Mouse (Mus musculus): ENCODE results near the gene Gigyf2. TPM values are rescaled to one million over a fixed set of nuclear protein-coding genes. Genes with fewer than 3 reads are reported as not detected.

The Gigyf2 gene
- polyA plus RNA-seq, 1 experiment from 2014 or later: 64.6 TPM

GRCm38 (mm10) chr1:87294951-87295350 lies 31.8 kb upstream of the Gigyf2 start:
- no peaks in the 10 kb centered on the region for H3K27me3 ChIP-seq (replicated peaks; ENCODE audit: control insufficient read depth, insufficient read depth, low read length)
- no peak overlapping the region for H3K9ac ChIP-seq (ENCODE audit: low read depth, low read length)
- no peak overlapping the region for H3K4me2 ChIP-seq (ENCODE audit: low read length)
- no peaks in the 10 kb centered on the region for H3K9me3 ChIP-seq (ENCODE audit: control insufficient read depth, low read length)
- 67% methylated on average over 4 of the region's 4 CpGs for WGBS
- no peaks in the 10 kb centered on the region for H3K4me1 ChIP-seq (ENCODE audit: control insufficient read depth, insufficient read depth, low read depth, low read length)
- ATAC-seq: no peak
- no peak overlapping the region for H3K27ac ChIP-seq (ENCODE audit: low read depth, low read length)
- H3K4me3 ChIP-seq (ENCODE audit: low read length): no peak overlapping the region
- H3K36me3 ChIP-seq (ENCODE audit: control insufficient read depth, insufficient read depth, low read length): no peaks in the 10 kb centered on the region

- Histone ChIP-seq H3K4me2 (ENCODE audit: low read length) (no peak overlapping the region), H3K27ac (ENCODE audit: low read depth, low read length) (no peak overlapping the region), H3K9ac (ENCODE audit: low read depth, low read length) (no peak overlapping the region), H3K27me3 (replicated peaks; ENCODE audit: control insufficient read depth, insufficient read depth, low read length) (no peaks in the 10 kb centered on the region), H3K4me1 (ENCODE audit: control insufficient read depth, insufficient read depth, low read depth, low read length) (no peaks in the 10 kb centered on the region), H3K9me3 (ENCODE audit: control insufficient read depth, low read length) (no peaks in the 10 kb centered on the region), H3K36me3 (ENCODE audit: control insufficient read depth, insufficient read depth, low read length) (no peaks in the 10 kb centered on the region), H3K4me3 (ENCODE audit: low read length) (no peak overlapping the region)
- WGBS: 90% methylated on average over 10 of the region's 10 CpGs
- ATAC-seq: no peak
These were observed 29.4 kb upstream of the Gigyf2 start for GRCm38 (mm10) chr1:87297346-87297925.

- Histone ChIP-seq H3K4me1 (ENCODE audit: control insufficient read depth, insufficient read depth, low read depth, low read length) (no peaks in the 10 kb centered on the region), H3K27ac (ENCODE audit: low read depth, low read length) (no peak overlapping the region), H3K4me2 (ENCODE audit: low read length) (no peak overlapping the region), H3K36me3 (ENCODE audit: control insufficient read depth, insufficient read depth, low read length) (no peaks in the 10 kb centered on the region), H3K9me3 (ENCODE audit: control insufficient read depth, low read length) (0 out of 2 replicates have a peak, but pooled peaks cover 2% of the 10 kb centered on the region), H3K9ac (ENCODE audit: low read depth, low read length) (no peak overlapping the region), H3K4me3 (ENCODE audit: low read length) (no peak overlapping the region), H3K27me3 (replicated peaks; ENCODE audit: control insufficient read depth, insufficient read depth, low read length) (no peaks in the 10 kb centered on the region)
- ATAC-seq: no peak
- 64% methylated on average over 14 of the region's 14 CpGs for WGBS
These were observed 26.2 kb upstream of the Gigyf2 start for GRCm38 (mm10) chr1:87300360-87301286.

GRCm38 (mm10) chr1:87301971-87302370 lies 24.8 kb upstream of the Gigyf2 start:
- Histone ChIP-seq H3K36me3 (ENCODE audit: control insufficient read depth, insufficient read depth, low read length) (no peaks in the 10 kb centered on the region), H3K4me2 (ENCODE audit: low read length) (no peak overlapping the region), H3K27me3 (replicated peaks; ENCODE audit: control insufficient read depth, insufficient read depth, low read length) (no peaks in the 10 kb centered on the region), H3K4me3 (ENCODE audit: low read length) (no peak overlapping the region), H3K27ac (ENCODE audit: low read depth, low read length) (no peak overlapping the region), H3K4me1 (ENCODE audit: control insufficient read depth, insufficient read depth, low read depth, low read length) (no peaks in the 10 kb centered on the region), H3K9me3 (ENCODE audit: control insufficient read depth, low read length) (0 out of 2 replicates have a peak, but pooled peaks cover 2% of the 10 kb centered on the region), H3K9ac (ENCODE audit: low read depth, low read length) (no peak overlapping the region)
- 84% methylated on average over 2 of the region's 2 CpGs for WGBS
- no peak for ATAC-seq

- no peaks in the 10 kb centered on the region for H3K4me1 ChIP-seq (ENCODE audit: control insufficient read depth, insufficient read depth, low read depth, low read length)
- no peaks in the 10 kb centered on the region for H3K27me3 ChIP-seq (replicated peaks; ENCODE audit: control insufficient read depth, insufficient read depth, low read length)
- H3K4me3 ChIP-seq (ENCODE audit: low read length): no peak overlapping the region
- no peak overlapping the region for H3K4me2 ChIP-seq (ENCODE audit: low read length)
- H3K9me3 ChIP-seq (ENCODE audit: control insufficient read depth, low read length): no peaks in the 10 kb centered on the region
- ATAC-seq: no peak
- WGBS: 92% methylated on average over 3 of the region's 3 CpGs
- H3K9ac ChIP-seq (ENCODE audit: low read depth, low read length): no peak overlapping the region
- no peaks in the 10 kb centered on the region for H3K36me3 ChIP-seq (ENCODE audit: control insufficient read depth, insufficient read depth, low read length)
- H3K27ac ChIP-seq (ENCODE audit: low read depth, low read length): no peak overlapping the region
These were observed 17.8 kb upstream of the Gigyf2 start for GRCm38 (mm10) chr1:87308952-87309351.

- Histone ChIP-seq H3K9ac (ENCODE audit: low read depth, low read length) (no peak overlapping the region), H3K9me3 (ENCODE audit: control insufficient read depth, low read length) (no peaks in the 10 kb centered on the region), H3K4me3 (ENCODE audit: low read length) (no peak overlapping the region), H3K4me1 (ENCODE audit: control insufficient read depth, insufficient read depth, low read depth, low read length) (no peaks in the 10 kb centered on the region), H3K4me2 (ENCODE audit: low read length) (no peak overlapping the region), H3K36me3 (ENCODE audit: control insufficient read depth, insufficient read depth, low read length) (no peaks in the 10 kb centered on the region), H3K27ac (ENCODE audit: low read depth, low read length) (no peak overlapping the region), H3K27me3 (replicated peaks; ENCODE audit: control insufficient read depth, insufficient read depth, low read length) (no peaks in the 10 kb centered on the region)
- no peak for ATAC-seq
- WGBS: 89% methylated on average over 16 of the region's 16 CpGs
These were observed 17.2 kb upstream of the Gigyf2 start for GRCm38 (mm10) chr1:87309621-87310020.

- H3K9me3 ChIP-seq (ENCODE audit: control insufficient read depth, low read length): no peaks in the 10 kb centered on the region
- 90% methylated on average over 2 of the region's 2 CpGs for WGBS
- H3K36me3 ChIP-seq (ENCODE audit: control insufficient read depth, insufficient read depth, low read length): no peaks in the 10 kb centered on the region
- no peak overlapping the region for H3K27ac ChIP-seq (ENCODE audit: low read depth, low read length)
- H3K4me3 ChIP-seq (ENCODE audit: low read length): no peak overlapping the region
- no peak overlapping the region for H3K9ac ChIP-seq (ENCODE audit: low read depth, low read length)
- H3K4me1 ChIP-seq (ENCODE audit: control insufficient read depth, insufficient read depth, low read depth, low read length): no peaks in the 10 kb centered on the region
- H3K4me2 ChIP-seq (ENCODE audit: low read length): no peak overlapping the region
- H3K27me3 ChIP-seq (replicated peaks; ENCODE audit: control insufficient read depth, insufficient read depth, low read length): no peaks in the 10 kb centered on the region
- no peak for ATAC-seq
These were observed 14.1 kb upstream of the Gigyf2 start for GRCm38 (mm10) chr1:87312681-87313080.

GRCm38 (mm10) chr1:87313116-87313515 lies 13.7 kb upstream of the Gigyf2 start:
- ATAC-seq: no peak
- H3K27ac ChIP-seq (ENCODE audit: low read depth, low read length): no peak overlapping the region
- H3K4me2 ChIP-seq (ENCODE audit: low read length): no peak overlapping the region
- no peak overlapping the region for H3K4me3 ChIP-seq (ENCODE audit: low read length)
- no peaks in the 10 kb centered on the region for H3K4me1 ChIP-seq (ENCODE audit: control insufficient read depth, insufficient read depth, low read depth, low read length)
- H3K9ac ChIP-seq (ENCODE audit: low read depth, low read length): no peak overlapping the region
- 86% methylated on average over 2 of the region's 2 CpGs for WGBS
- H3K27me3 ChIP-seq (replicated peaks; ENCODE audit: control insufficient read depth, insufficient read depth, low read length): no peaks in the 10 kb centered on the region
- no peaks in the 10 kb centered on the region for H3K36me3 ChIP-seq (ENCODE audit: control insufficient read depth, insufficient read depth, low read length)
- H3K9me3 ChIP-seq (ENCODE audit: control insufficient read depth, low read length): no peaks in the 10 kb centered on the region

GRCm38 (mm10) chr1:87313843-87314570 lies 12.8 kb upstream of the Gigyf2 start:
- WGBS: 85% methylated on average over 8 of the region's 8 CpGs
- Histone ChIP-seq H3K4me1 (ENCODE audit: control insufficient read depth, insufficient read depth, low read depth, low read length) (no peaks in the 10 kb centered on the region), H3K27me3 (replicated peaks; ENCODE audit: control insufficient read depth, insufficient read depth, low read length) (no peaks in the 10 kb centered on the region), H3K4me2 (ENCODE audit: low read length) (no peak overlapping the region), H3K9me3 (ENCODE audit: control insufficient read depth, low read length) (no peaks in the 10 kb centered on the region; the same call in 1 of the 2 replicates), H3K27ac (ENCODE audit: low read depth, low read length) (no peak overlapping the region), H3K36me3 (ENCODE audit: control insufficient read depth, insufficient read depth, low read length) (no peaks in the 10 kb centered on the region), H3K9ac (ENCODE audit: low read depth, low read length) (no peak overlapping the region), H3K4me3 (ENCODE audit: low read length) (no peak overlapping the region)
- ATAC-seq: no peak
